Mouse (Mus musculus): ENCODE data around the gene Wdr25. TPM values are rescaled to one million over a fixed set of nuclear protein-coding genes. Genes with fewer than 3 reads are reported as not detected.

The Wdr25 gene
- polyA plus RNA-seq, 1 experiment from 2014 or later, result 10.2 TPM

GRCm38 (mm10) chr12:108936834-108937233 is 43.4 kb downstream of the Wdr25 start:
- Histone ChIP-seq H3K9ac (ENCODE audit: low read length) (peak overlapping the region; percentile 20; the same call in 1 of the 2 replicates), H3K4me2 (ENCODE audit: low read depth, low read length) (no peak overlapping the region), H3K27ac (ENCODE audit: low read length) (peak overlapping the region; percentile 42), H3K27me3 (ENCODE audit: control insufficient read depth, insufficient read depth, low read length) (no peaks in the 10 kb centered on the region), H3K9me3 (replicated peaks; ENCODE audit: control insufficient read depth, low read length) (no peaks in the 10 kb centered on the region), H3K36me3 (ENCODE audit: control insufficient read depth, insufficient read depth) (no peaks in the 10 kb centered on the region), H3K4me1 (ENCODE audit: control insufficient read depth, insufficient read depth, low read length) (peaks cover 10% of the 10 kb centered on the region), H3K4me3 (ENCODE audit: low read length) (no peak overlapping the region)
- ATAC-seq (replicated peaks; ENCODE audit: extremely low read depth, insufficient read depth, low FRiP score), result no peak
- 36% methylated on average over 6 of the region's 6 CpGs for WGBS

DNA sequence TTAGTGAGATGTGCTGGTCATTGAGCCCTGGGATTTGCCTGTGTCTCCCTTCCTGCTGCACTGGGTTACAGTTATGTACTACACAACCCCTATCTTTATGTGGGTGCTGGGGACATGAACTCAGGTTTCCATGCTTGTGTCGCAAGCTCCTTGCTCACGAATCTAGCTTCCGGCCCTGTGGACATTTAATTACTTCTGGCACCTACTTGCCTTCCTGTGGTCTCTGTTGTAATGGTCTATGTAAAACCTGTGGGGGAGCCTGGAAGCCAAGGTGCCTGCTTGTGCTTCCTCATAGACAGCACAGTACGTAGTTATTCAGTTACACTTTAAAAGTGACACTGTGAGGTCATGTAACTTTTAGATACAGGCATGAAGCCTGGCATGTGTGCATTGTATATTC is 44.1 kb downstream of the Wdr25 start:
- H3K27me3 ChIP-seq (ENCODE audit: control insufficient read depth, insufficient read depth, low read length), result no peaks in the 10 kb centered on the region
- no peak for ATAC-seq (replicated peaks; ENCODE audit: extremely low read depth, insufficient read depth, low FRiP score)
- H3K9ac ChIP-seq (ENCODE audit: low read length), result no peak overlapping the region
- H3K9me3 ChIP-seq (replicated peaks; ENCODE audit: control insufficient read depth, low read length), result no peaks in the 10 kb centered on the region
- no peak overlapping the region for H3K4me2 ChIP-seq (ENCODE audit: low read depth, low read length)
- 79% methylated on average over 4 of the region's 4 CpGs for WGBS
- H3K4me1 ChIP-seq (ENCODE audit: control insufficient read depth, insufficient read depth, low read length), result peaks cover 10% of the 10 kb centered on the region
- no peak overlapping the region for H3K4me3 ChIP-seq (ENCODE audit: low read length)
- H3K36me3 ChIP-seq (ENCODE audit: control insufficient read depth, insufficient read depth), result no peaks in the 10 kb centered on the region
- H3K27ac ChIP-seq (ENCODE audit: low read length), result no peak overlapping the region; the same call in 1 of the 2 replicates

GRCm38 (mm10) chr12:108938844-108939243 is 45.4 kb downstream of the Wdr25 start:
- Histone ChIP-seq H3K4me2 (ENCODE audit: low read depth, low read length) (no peak overlapping the region), H3K27ac (ENCODE audit: low read length) (peak overlapping the region; percentile 21; the same call in 1 of the 2 replicates), H3K9me3 (replicated peaks; ENCODE audit: control insufficient read depth, low read length) (no peaks in the 10 kb centered on the region), H3K36me3 (ENCODE audit: control insufficient read depth, insufficient read depth) (no peaks in the 10 kb centered on the region), H3K27me3 (ENCODE audit: control insufficient read depth, insufficient read depth, low read length) (no peaks in the 10 kb centered on the region), H3K9ac (ENCODE audit: low read length) (no peak overlapping the region), H3K4me3 (ENCODE audit: low read length) (no peak overlapping the region), H3K4me1 (ENCODE audit: control insufficient read depth, insufficient read depth, low read length) (peaks cover 10% of the 10 kb centered on the region)
- WGBS, result 73% methylated on average over 5 of the region's 5 CpGs
- no peak for ATAC-seq (replicated peaks; ENCODE audit: extremely low read depth, insufficient read depth, low FRiP score)

GRCm38 (mm10) chr12:108939317-108939716 is 45.9 kb downstream of the Wdr25 start:
- H3K36me3 ChIP-seq (ENCODE audit: control insufficient read depth, insufficient read depth), result no peaks in the 10 kb centered on the region
- WGBS, result 81% methylated on average over 9 of the region's 9 CpGs
- no peak overlapping the region for H3K9ac ChIP-seq (ENCODE audit: low read length)
- peak overlapping the region; percentile 27; the same call in 1 of the 2 replicates for H3K27ac ChIP-seq (ENCODE audit: low read length)
- H3K4me3 ChIP-seq (ENCODE audit: low read length), result no peak overlapping the region
- H3K4me1 ChIP-seq (ENCODE audit: control insufficient read depth, insufficient read depth, low read length), result peaks cover 10% of the 10 kb centered on the region
- no peak for ATAC-seq (replicated peaks; ENCODE audit: extremely low read depth, insufficient read depth, low FRiP score)
- no peaks in the 10 kb centered on the region for H3K27me3 ChIP-seq (ENCODE audit: control insufficient read depth, insufficient read depth, low read length)
- no peaks in the 10 kb centered on the region for H3K9me3 ChIP-seq (replicated peaks; ENCODE audit: control insufficient read depth, low read length)
- H3K4me2 ChIP-seq (ENCODE audit: low read depth, low read length), result no peak overlapping the region

GRCm38 (mm10) chr12:108940255-108940654 is 46.8 kb downstream of the Wdr25 start:
- Histone ChIP-seq H3K4me1 (ENCODE audit: control insufficient read depth, insufficient read depth, low read length) (peaks cover 10% of the 10 kb centered on the region), H3K4me3 (ENCODE audit: low read length) (no peak overlapping the region), H3K36me3 (ENCODE audit: control insufficient read depth, insufficient read depth) (no peaks in the 10 kb centered on the region), H3K4me2 (ENCODE audit: low read depth, low read length) (no peak overlapping the region), H3K9ac (ENCODE audit: low read length) (no peak overlapping the region), H3K9me3 (replicated peaks; ENCODE audit: control insufficient read depth, low read length) (no peaks in the 10 kb centered on the region), H3K27me3 (ENCODE audit: control insufficient read depth, insufficient read depth, low read length) (no peaks in the 10 kb centered on the region), H3K27ac (ENCODE audit: low read length) (no peak overlapping the region)
- WGBS, result 44% methylated on average over 1 of the region's 1 CpGs
- ATAC-seq (replicated peaks; ENCODE audit: extremely low read depth, insufficient read depth, low FRiP score), result no peak

DNA sequence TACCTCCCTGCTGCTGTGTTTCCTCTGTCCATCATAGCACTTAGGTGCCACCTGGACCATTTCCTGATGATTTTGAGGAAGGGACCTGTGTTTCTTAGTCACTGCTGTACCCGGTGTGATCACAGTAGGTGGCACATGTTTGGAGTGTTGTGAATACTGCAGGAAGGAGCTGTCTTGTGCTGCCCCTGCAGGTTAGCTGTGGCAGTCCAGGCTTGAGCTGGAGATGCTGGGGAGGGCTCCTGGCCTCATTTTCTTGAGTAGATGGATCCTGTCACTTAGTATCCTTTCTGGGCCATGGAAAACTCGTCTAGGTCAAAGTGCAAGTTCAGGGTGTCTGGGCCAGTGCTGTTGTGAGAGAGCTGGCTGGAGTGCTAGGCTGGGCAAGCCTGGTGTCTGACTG is 47.9 kb downstream of the Wdr25 start:
- no peak for ATAC-seq (replicated peaks; ENCODE audit: extremely low read depth, insufficient read depth, low FRiP score)
- H3K9me3 ChIP-seq (replicated peaks; ENCODE audit: control insufficient read depth, low read length), result no peaks in the 10 kb centered on the region
- WGBS, result 52% methylated on average over 2 of the region's 2 CpGs

GRCm38 (mm10) chr12:108942203-108942923 is 48.9 kb downstream of the Wdr25 start:
- no peak overlapping the region for H3K4me3 ChIP-seq (ENCODE audit: low read length)
- 82% methylated on average over 14 of the region's 14 CpGs for WGBS
- no peak for ATAC-seq (replicated peaks; ENCODE audit: extremely low read depth, insufficient read depth, low FRiP score)

More for the DNA sequence above, 47.9 kb downstream of the Wdr25 start:
- Histone ChIP-seq H3K36me3 (ENCODE audit: control insufficient read depth, insufficient read depth) (no peaks in the 10 kb centered on the region), H3K27me3 (ENCODE audit: control insufficient read depth, insufficient read depth, low read length) (no peaks in the 10 kb centered on the region), H3K27ac (ENCODE audit: low read length) (no peak overlapping the region), H3K4me2 (ENCODE audit: low read depth, low read length) (no peak overlapping the region), H3K4me3 (ENCODE audit: low read length) (no peak overlapping the region), H3K4me1 (ENCODE audit: control insufficient read depth, insufficient read depth, low read length) (peaks cover 8% of the 10 kb centered on the region), H3K9ac (ENCODE audit: low read length) (no peak overlapping the region)

DNA sequence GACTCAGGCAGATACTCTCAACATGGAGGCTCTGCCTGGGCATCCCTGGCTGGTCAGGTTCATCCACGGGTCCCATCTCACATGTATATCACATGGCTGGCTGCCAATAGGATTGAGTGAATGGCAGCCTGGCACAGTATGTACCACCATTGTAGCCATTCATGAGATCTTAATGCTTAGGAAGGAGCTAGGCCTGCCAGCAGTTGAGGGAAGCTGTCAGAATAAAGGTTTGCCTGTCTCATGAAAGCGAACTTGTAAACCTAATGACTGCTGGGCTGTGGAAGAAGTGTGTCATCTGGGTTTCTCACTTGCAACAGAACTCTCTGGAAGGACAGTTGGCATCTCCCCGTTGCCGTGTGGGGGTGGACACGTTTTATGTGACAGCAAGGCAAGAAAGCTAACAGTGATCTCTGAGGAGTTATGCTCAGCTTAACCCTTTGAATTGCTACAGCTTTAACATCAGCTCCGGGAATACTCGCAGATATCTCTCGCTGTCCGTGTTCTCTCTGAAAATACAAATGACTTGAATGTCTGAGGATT is 59.6 kb downstream of the Wdr25 start:
- WGBS, result 75% methylated on average over 9 of the region's 9 CpGs
- Histone ChIP-seq H3K9me3 (replicated peaks; ENCODE audit: control insufficient read depth, low read length) (no peaks in the 10 kb centered on the region), H3K4me2 (ENCODE audit: low read depth, low read length) (no peak overlapping the region), H3K4me1 (ENCODE audit: control insufficient read depth, insufficient read depth, low read length) (no peaks in the 10 kb centered on the region; the same call in 1 of the 2 replicates), H3K27me3 (ENCODE audit: control insufficient read depth, insufficient read depth, low read length) (no peaks in the 10 kb centered on the region), H3K27ac (ENCODE audit: low read length) (no peak overlapping the region), H3K36me3 (ENCODE audit: control insufficient read depth, insufficient read depth) (no peaks in the 10 kb centered on the region), H3K4me3 (ENCODE audit: low read length) (no peak overlapping the region), H3K9ac (ENCODE audit: low read length) (no peak overlapping the region)
- ATAC-seq (replicated peaks; ENCODE audit: extremely low read depth, insufficient read depth, low FRiP score), result no peak

More at GRCm38 (mm10) chr12:108942203-108942923, 48.9 kb downstream of the Wdr25 start:
- H3K27me3 ChIP-seq (ENCODE audit: control insufficient read depth, insufficient read depth, low read length), result no peaks in the 10 kb centered on the region
- H3K9ac ChIP-seq (ENCODE audit: low read length), result no peak overlapping the region
- H3K27ac ChIP-seq (ENCODE audit: low read length), result no peak overlapping the region
- H3K36me3 ChIP-seq (ENCODE audit: control insufficient read depth, insufficient read depth), result no peaks in the 10 kb centered on the region
- no peaks in the 10 kb centered on the region for H3K4me1 ChIP-seq (ENCODE audit: control insufficient read depth, insufficient read depth, low read length)
- no peak overlapping the region for H3K4me2 ChIP-seq (ENCODE audit: low read depth, low read length)
- no peaks in the 10 kb centered on the region for H3K9me3 ChIP-seq (replicated peaks; ENCODE audit: control insufficient read depth, low read length)

DNA sequence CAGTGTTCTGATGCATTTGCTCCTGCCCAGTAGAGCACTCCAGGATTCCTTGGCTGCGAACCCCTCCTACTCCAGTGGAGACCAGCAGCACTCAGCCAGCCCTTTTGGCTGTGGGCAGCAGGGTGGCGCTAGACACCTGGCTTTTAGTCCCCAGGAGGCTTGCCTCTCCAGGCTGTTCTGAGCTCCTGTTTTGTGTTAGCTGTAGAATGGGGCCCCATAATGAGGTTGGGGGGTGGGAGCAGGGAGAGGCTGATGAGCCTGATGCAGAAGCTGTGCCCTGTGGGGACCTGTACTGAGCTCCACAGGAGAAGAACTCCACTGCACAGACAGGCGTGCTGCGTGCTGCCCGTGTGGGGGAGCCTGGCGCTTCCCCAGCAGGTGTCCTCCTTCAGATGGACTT is 60.4 kb downstream of the Wdr25 start:
- Histone ChIP-seq H3K4me1 (ENCODE audit: control insufficient read depth, insufficient read depth, low read length) (peaks cover under 1% of the 10 kb centered on the region), H3K9ac (ENCODE audit: low read length) (no peak overlapping the region), H3K27me3 (ENCODE audit: control insufficient read depth, insufficient read depth, low read length) (no peaks in the 10 kb centered on the region; the same call in 1 of the 2 replicates), H3K36me3 (ENCODE audit: control insufficient read depth, insufficient read depth) (no peaks in the 10 kb centered on the region), H3K27ac (ENCODE audit: low read length) (no peak overlapping the region), H3K4me3 (ENCODE audit: low read length) (no peak overlapping the region), H3K9me3 (replicated peaks; ENCODE audit: control insufficient read depth, low read length) (no peaks in the 10 kb centered on the region), H3K4me2 (ENCODE audit: low read depth, low read length) (no peak overlapping the region)
- 0 out of 2 replicates have a peak, but pooled peaks have one; percentile 18 for ATAC-seq (replicated peaks; ENCODE audit: extremely low read depth, insufficient read depth, low FRiP score)
- WGBS, result 30% methylated on average over 6 of the region's 6 CpGs

All from heart, embryonic 16.5 days (tissue).